Comparison of ENCODE assay signal across 31 mouse cellular contexts in genomic region chr15:6371486-6371885, GRCm38 (mm10).
"Had no signal": no experiment of that assay in that cellular context is flagged by ENCODE, and none has a peak within 500 bp of the region (broad histone marks: within the 10 kb centered on the region; RNA-seq: fewer than 3 reads in every experiment).

No protein-coding gene starts in this region.

- H3K27me3 ChIP-seq: limb, embryonic 12.5 days; limb, embryonic 15.5 days; liver, embryonic 12.5 days; liver, embryonic 13.5 days; liver, embryonic 15.5 days; lung, embryonic 15.5 days; midbrain, embryonic 12.5 days; midbrain, embryonic 13.5 days; midbrain, embryonic 15.5 days; neural tube, embryonic 12.5 days; neural tube, embryonic 13.5 days had no signal

- H3K27ac ChIP-seq: limb, embryonic 12.5 days; limb, embryonic 15.5 days; liver, embryonic 12.5 days; liver, embryonic 13.5 days; liver, embryonic 14.5 days; liver, embryonic 15.5 days; lung, embryonic 15.5 days; macrophage; midbrain, embryonic 10.5 days; midbrain, embryonic 12.5 days; midbrain, embryonic 13.5 days; midbrain, embryonic 15.5 days; neural tube, embryonic 12.5 days; neural tube, embryonic 13.5 days had no signal

- H3K4me3 ChIP-seq: limb, embryonic 12.5 days; limb, embryonic 15.5 days; liver, embryonic 12.5 days; liver, embryonic 13.5 days; liver, embryonic 15.5 days; lung, embryonic 15.5 days; megakaryocyte, embryonic 14.5 days; midbrain, embryonic 10.5 days; midbrain, embryonic 12.5 days; midbrain, embryonic 13.5 days; midbrain, embryonic 15.5 days; myocyte; neural tube, embryonic 12.5 days; neural tube, embryonic 13.5 days had no signal

- ATAC-seq: liver, embryonic 12.5 days; liver, postnatal 0 days; lung, postnatal 0 days; midbrain, embryonic 13.5 days; midbrain, embryonic 15.5 days; midbrain, embryonic 16.5 days had no signal

- DNase-seq: left cerebral cortex, postnatal 4 days; liver; liver, embryonic 13.5 days; liver, postnatal 0 days; lung, adult 18-20 months; lung, adult 2 months; lung, embryonic 14.5 days; lung, postnatal 10 days; lung, postnatal 14 days; lung, postnatal 36 days; lung, postnatal 4 days; midbrain, embryonic 14.5 days had no signal

- H3K9ac ChIP-seq: limb, embryonic 12.5 days; limb, embryonic 15.5 days; liver, embryonic 12.5 days; liver, embryonic 13.5 days; liver, embryonic 14.5 days; liver, embryonic 15.5 days; liver, postnatal 0 days; lung, embryonic 14.5 days; lung, embryonic 15.5 days; midbrain, embryonic 12.5 days; midbrain, embryonic 13.5 days; midbrain, embryonic 15.5 days; neural tube, embryonic 12.5 days; neural tube, embryonic 13.5 days had no signal

- H3K9me3 ChIP-seq: limb, embryonic 12.5 days; limb, embryonic 15.5 days; liver, embryonic 12.5 days; liver, embryonic 13.5 days; liver, embryonic 15.5 days; lung, embryonic 15.5 days; megakaryocyte, embryonic 14.5 days; midbrain, embryonic 10.5 days; midbrain, embryonic 12.5 days; midbrain, embryonic 13.5 days; midbrain, embryonic 15.5 days; neural tube, embryonic 12.5 days; neural tube, embryonic 13.5 days had no signal

- H3K36me3 ChIP-seq: limb, embryonic 12.5 days; limb, embryonic 15.5 days; liver, embryonic 12.5 days; liver, embryonic 13.5 days; liver, embryonic 15.5 days; lung, embryonic 15.5 days; midbrain, embryonic 10.5 days; midbrain, embryonic 12.5 days; midbrain, embryonic 13.5 days; midbrain, embryonic 15.5 days; neural tube, embryonic 12.5 days; neural tube, embryonic 13.5 days had no signal

- H3K4me2 ChIP-seq: limb, embryonic 12.5 days; limb, embryonic 15.5 days; liver, embryonic 11.5 days; liver, embryonic 12.5 days; liver, embryonic 13.5 days; liver, embryonic 15.5 days; lung, embryonic 14.5 days; lung, embryonic 15.5 days; midbrain, embryonic 11.5 days; midbrain, embryonic 12.5 days; midbrain, embryonic 13.5 days; midbrain, embryonic 15.5 days; neural tube, embryonic 12.5 days; neural tube, embryonic 13.5 days had no signal

- H3K4me1 ChIP-seq: liver, embryonic 12.5 days; liver, embryonic 13.5 days; liver, embryonic 15.5 days; lung, embryonic 15.5 days; megakaryocyte, embryonic 14.5 days; midbrain, embryonic 10.5 days; midbrain, embryonic 12.5 days; midbrain, embryonic 13.5 days; midbrain, embryonic 15.5 days; neural tube, embryonic 12.5 days; neural tube, embryonic 13.5 days had no signal
